Mouse (Mus musculus) kidney, embryonic 14.5 days (tissue): ENCODE measurements around the gene Rbpj. TPM values are rescaled to one million over a fixed set of nuclear protein-coding genes. Genes with fewer than 3 reads are reported as not detected.

Source experiments
- ATAC-seq: fragments of 200-750 bp; cut with Nextera tagmentation; 2 replicates; pipeline ENCODE4 v1.8.0; 2017; ENCODE audit warnings: moderate number of reproducible peaks, mild to moderate bottlenecking, moderate TSS enrichment, moderate library complexity; ENCODE audit not compliant: low FRiP score, low TSS enrichment
- H3K27ac ChIP-seq: fragments of 300-500 bp; sonication (generic); 2 replicates; pipeline ENCODE4 v1.5.1; 2014; ENCODE audit warnings: low read depth, mild to moderate bottlenecking, low read length, moderate library complexity, mixed read lengths
- H3K27me3 ChIP-seq: fragments of 300-500 bp; sonication (generic); 2 replicates; pipeline ENCODE4 v1.6.1; 2014; ENCODE audit warnings: mild to moderate bottlenecking, low read length; ENCODE audit not compliant: control insufficient read depth, insufficient read depth
- H3K36me3 ChIP-seq: fragments of 300-500 bp; sonication (generic); 2 replicates; pipeline ENCODE4 v1.6.1; 2014; ENCODE audit warnings: low read length, mixed read lengths; ENCODE audit not compliant: control insufficient read depth, insufficient read depth
- H3K4me1 ChIP-seq: fragments of 300-500 bp; sonication (generic); 2 replicates; pipeline ENCODE4 v1.6.1; 2014; ENCODE audit warnings: low read length, mixed read lengths; ENCODE audit not compliant: control insufficient read depth, insufficient read depth
- H3K4me2 ChIP-seq: fragments of 300-500 bp; sonication (generic); replicated peaks from 2 replicates; pipeline ENCODE4 v1.6.1; 2014; ENCODE audit warnings: low read depth, mild to moderate bottlenecking, low read length
- H3K4me3 ChIP-seq: fragments of 300-500 bp; sonication (generic); 2 replicates; pipeline ENCODE4 v1.5.1; 2014; ENCODE audit warnings: mild to moderate bottlenecking, low read length
- H3K9ac ChIP-seq: fragments of 300-500 bp; sonication (generic); 2 replicates; pipeline ENCODE4 v1.6.1; 2014; ENCODE audit warnings: low read depth, mild to moderate bottlenecking, low read length, moderate library complexity
- H3K9me3 ChIP-seq: fragments of 300-500 bp; sonication (generic); 2 replicates; pipeline ENCODE4 v1.6.1; 2016; ENCODE audit warnings: low read length; ENCODE audit not compliant: control insufficient read depth
- WGBS: fragments of 180-500 bp; shearing (Covaris S2); extraction: QIAGEN DNeasy Blood & Tissue Kit; methylation state at CpG from one replicate; pipeline ENCODE4 v1.1.7; 2014; 5-methylcytosine and 5-hydroxymethylcytosine counted together
- polyA plus RNA-seq: library from polyadenylated mRNA; unstranded; fragments of >200 nt; fragmentation: Nextera tagmentation; extraction: Ambion mirVana; gene quantifications from 2 replicates; pipeline ENCODE4 v1.2.1, GENCODE M21; 2014

Gene Rbpj
- polyA plus RNA-seq, 1 experiment from 2014 or later: 47.4 TPM

- Histone ChIP-seq H3K4me3 (no peak overlapping the region), H3K27ac (no peak overlapping the region), H3K4me1 (no peaks in the 10 kb centered on the region), H3K9ac (no peak overlapping the region), H3K27me3 (no peaks in the 10 kb centered on the region), H3K4me2 (no peak overlapping the region), H3K9me3 (no peaks in the 10 kb centered on the region), H3K36me3 (no peaks in the 10 kb centered on the region)
- no peak for ATAC-seq
- 77% methylated on average over 1 of the region's 1 CpGs for WGBS
Observed at GRCm38 (mm10) chr5:53529846-53530245, 63.9 kb downstream of the Rbpj start.

GRCm38 (mm10) chr5:53535096-53535495 lies 69.1 kb downstream of the Rbpj start:
- no peak for ATAC-seq
- 66% methylated on average over 12 of the region's 12 CpGs for WGBS
- no peak overlapping the region for H3K27ac ChIP-seq

GRCm38 (mm10) chr5:53536635-53537554 lies 70.9 kb downstream of the Rbpj start:
- Histone ChIP-seq H3K27ac (no peak overlapping the region), H3K36me3 (no peaks in the 10 kb centered on the region), H3K4me2 (no peak overlapping the region), H3K4me3 (no peak overlapping the region), H3K9ac (no peak overlapping the region), H3K27me3 (no peaks in the 10 kb centered on the region), H3K4me1 (no peaks in the 10 kb centered on the region), H3K9me3 (no peaks in the 10 kb centered on the region)
- WGBS: 70% methylated on average over 12 of the region's 12 CpGs
- ATAC-seq: no peak

More at GRCm38 (mm10) chr5:53535096-53535495, 69.1 kb downstream of the Rbpj start:
- Histone ChIP-seq H3K9me3 (no peaks in the 10 kb centered on the region), H3K4me3 (no peak overlapping the region), H3K27me3 (no peaks in the 10 kb centered on the region), H3K4me2 (no peak overlapping the region), H3K36me3 (no peaks in the 10 kb centered on the region), H3K4me1 (no peaks in the 10 kb centered on the region), H3K9ac (no peak overlapping the region)

- no peaks in the 10 kb centered on the region for H3K27me3 ChIP-seq
- WGBS: 88% methylated on average over 18 of the region's 18 CpGs
- H3K4me2 ChIP-seq: no peak overlapping the region
- no peaks in the 10 kb centered on the region for H3K9me3 ChIP-seq
- H3K4me1 ChIP-seq: no peaks in the 10 kb centered on the region
- H3K9ac ChIP-seq: no peak overlapping the region
- no peaks in the 10 kb centered on the region for H3K36me3 ChIP-seq
- no peak overlapping the region for H3K27ac ChIP-seq
- no peak for ATAC-seq
- H3K4me3 ChIP-seq: no peak overlapping the region
Observed at GRCm38 (mm10) chr5:53539860-53540633, 74.1 kb downstream of the Rbpj start.

DNA sequence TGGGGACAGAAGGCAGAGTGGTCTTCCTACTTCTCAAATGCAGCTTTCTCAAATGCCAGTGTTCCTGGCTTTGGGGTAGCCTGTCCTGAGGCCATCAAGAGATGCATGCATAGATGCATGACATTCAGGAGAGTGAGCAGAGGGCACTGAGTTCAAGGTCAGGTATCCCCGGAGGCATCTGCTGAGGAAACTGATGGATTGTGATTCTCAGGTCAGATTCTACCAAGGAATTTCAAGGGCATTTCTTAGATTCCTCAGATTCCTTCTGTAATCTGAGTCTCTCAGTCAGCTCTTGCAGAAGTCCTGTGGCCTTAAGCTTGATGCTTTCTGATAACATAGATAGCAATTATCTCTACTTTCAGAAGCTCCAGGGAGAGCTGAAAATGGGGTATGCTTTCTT lies 76.1 kb downstream of the Rbpj start:
- Histone ChIP-seq H3K4me3 (no peak overlapping the region), H3K4me1 (no peaks in the 10 kb centered on the region), H3K27ac (no peak overlapping the region), H3K4me2 (no peak overlapping the region), H3K27me3 (no peaks in the 10 kb centered on the region), H3K9me3 (no peaks in the 10 kb centered on the region), H3K9ac (no peak overlapping the region), H3K36me3 (no peaks in the 10 kb centered on the region)
- 38% methylated on average over 1 of the region's 1 CpGs for WGBS
- ATAC-seq: no peak

DNA sequence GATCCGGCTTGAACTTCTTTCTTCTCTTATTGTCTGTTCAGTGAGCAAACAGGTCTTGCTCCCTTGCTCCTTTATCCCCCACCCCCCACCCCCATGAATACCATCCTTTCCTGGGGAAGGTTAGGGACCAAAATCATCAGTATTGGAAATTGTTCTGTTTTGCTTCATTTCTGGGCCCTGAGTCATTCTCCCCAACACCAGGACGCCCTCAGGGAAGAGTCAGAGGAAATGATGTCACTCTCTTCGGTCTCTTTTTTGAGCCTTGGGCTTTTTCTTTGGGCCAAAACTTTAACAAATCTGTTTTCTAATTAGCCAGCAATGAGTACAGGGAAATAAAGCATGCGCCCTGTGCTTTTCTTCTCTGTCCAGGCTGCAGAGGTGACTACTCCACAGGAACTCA lies 77.4 kb downstream of the Rbpj start:
- H3K4me1 ChIP-seq: no peaks in the 10 kb centered on the region
- no peaks in the 10 kb centered on the region for H3K27me3 ChIP-seq
- WGBS: 84% methylated on average over 4 of the region's 4 CpGs
- H3K4me2 ChIP-seq: no peak overlapping the region
- no peak overlapping the region for H3K4me3 ChIP-seq
- H3K9ac ChIP-seq: no peak overlapping the region
- no peak overlapping the region for H3K27ac ChIP-seq
- no peak for ATAC-seq
- H3K36me3 ChIP-seq: no peaks in the 10 kb centered on the region
- H3K9me3 ChIP-seq: no peaks in the 10 kb centered on the region

DNA sequence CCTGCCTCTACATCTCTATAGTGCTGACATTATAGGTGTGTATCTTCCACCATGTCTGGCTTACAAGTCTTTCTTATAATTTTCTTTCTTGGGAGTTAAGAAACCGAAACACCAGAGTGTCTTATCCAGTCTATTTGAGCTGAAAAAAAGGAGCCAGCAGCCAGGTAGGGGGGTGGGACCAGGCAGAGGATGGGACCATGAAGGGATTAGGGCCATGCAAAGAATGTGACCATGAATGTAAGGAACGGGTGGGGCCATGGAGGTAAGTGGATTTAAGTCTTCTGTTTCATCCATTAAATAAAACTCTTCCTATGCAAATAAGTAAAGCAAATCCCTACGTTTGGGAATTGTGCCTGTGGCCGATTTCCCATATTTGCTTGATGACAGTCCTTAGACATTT lies 78.0 kb downstream of the Rbpj start:
- Histone ChIP-seq H3K9me3 (no peaks in the 10 kb centered on the region), H3K4me1 (no peaks in the 10 kb centered on the region), H3K27me3 (no peaks in the 10 kb centered on the region), H3K4me3 (no peak overlapping the region), H3K27ac (no peak overlapping the region), H3K36me3 (no peaks in the 10 kb centered on the region), H3K4me2 (no peak overlapping the region), H3K9ac (no peak overlapping the region)
- WGBS: 89% methylated on average over 4 of the region's 4 CpGs
- no peak for ATAC-seq

DNA sequence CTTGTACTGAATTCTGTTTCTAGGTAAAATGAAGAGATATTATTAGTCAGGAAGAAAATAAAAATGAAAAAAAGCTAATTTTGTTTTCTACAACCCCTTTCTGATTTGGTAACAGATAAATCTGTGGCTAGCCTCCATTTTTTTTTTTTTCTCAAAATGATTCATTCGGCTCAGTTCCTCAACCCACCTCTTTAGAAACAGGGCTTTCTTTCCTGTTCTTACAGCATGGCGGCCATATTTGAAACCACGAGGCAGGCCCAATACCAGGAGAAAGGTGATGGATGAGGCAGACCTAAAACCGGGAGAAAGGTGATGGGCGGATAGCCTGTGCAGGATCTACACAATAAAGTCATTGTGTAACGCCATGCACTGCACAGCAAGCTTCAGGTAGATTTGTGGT lies 80.5 kb downstream of the Rbpj start:
- Histone ChIP-seq H3K4me2 (no peak overlapping the region), H3K36me3 (no peaks in the 10 kb centered on the region), H3K4me3 (no peak overlapping the region), H3K27ac (no peak overlapping the region), H3K9me3 (no peaks in the 10 kb centered on the region), H3K9ac (no peak overlapping the region), H3K27me3 (no peaks in the 10 kb centered on the region), H3K4me1 (no peaks in the 10 kb centered on the region)
- 86% methylated on average over 6 of the region's 6 CpGs for WGBS
- no peak for ATAC-seq

DNA sequence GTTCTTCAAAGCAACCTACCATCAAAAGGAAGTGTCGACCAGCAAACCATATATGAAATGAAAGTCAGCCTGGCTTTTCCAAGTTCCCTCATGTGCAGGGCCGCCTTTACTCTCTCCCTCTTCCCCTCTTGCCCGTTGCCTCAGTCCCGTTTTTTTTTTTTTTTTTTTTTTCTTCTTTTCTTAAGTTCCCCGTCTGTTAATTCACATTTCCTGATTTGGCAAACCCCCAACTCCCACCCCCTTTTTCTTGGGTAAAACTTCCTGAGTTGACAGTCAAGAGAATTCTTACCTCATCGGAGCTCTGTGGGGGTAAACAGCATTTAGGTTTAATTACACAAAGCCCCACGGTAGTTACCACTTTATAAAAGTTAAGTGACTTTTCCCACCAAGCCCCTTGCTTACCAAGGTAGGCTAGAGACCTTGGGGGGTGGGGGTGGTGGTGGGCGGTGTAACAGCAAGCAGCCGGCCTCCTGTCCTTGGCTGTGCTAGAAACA lies 81.1 kb downstream of the Rbpj start:
- H3K4me3 ChIP-seq: no peak overlapping the region
- H3K4me2 ChIP-seq: no peak overlapping the region
- no peaks in the 10 kb centered on the region for H3K36me3 ChIP-seq
- no peak overlapping the region for H3K27ac ChIP-seq
- no peak for ATAC-seq
- H3K9me3 ChIP-seq: no peaks in the 10 kb centered on the region
- H3K4me1 ChIP-seq: no peaks in the 10 kb centered on the region
- no peak overlapping the region for H3K9ac ChIP-seq
- H3K27me3 ChIP-seq: no peaks in the 10 kb centered on the region
- WGBS: 51% methylated on average over 9 of the region's 9 CpGs
